Mouse (Mus musculus): ENCODE results near the gene Hspa8.

Hspa8 gene

GRCm38 (mm10) chr9:40808907-40809280, 8.1 kb downstream of the Hspa8 start:
- no peak for DNase-seq (ENCODE audit: low read depth, low spot score)

GRCm38 (mm10) chr9:40811860-40812259, 11.1 kb downstream of the Hspa8 start:
- peak; percentile 30 for DNase-seq (ENCODE audit: low read depth, low spot score)

GRCm38 (mm10) chr9:40814060-40814459, 13.3 kb downstream of the Hspa8 start:
- no peak for DNase-seq (ENCODE audit: low read depth, low spot score)

DNA sequence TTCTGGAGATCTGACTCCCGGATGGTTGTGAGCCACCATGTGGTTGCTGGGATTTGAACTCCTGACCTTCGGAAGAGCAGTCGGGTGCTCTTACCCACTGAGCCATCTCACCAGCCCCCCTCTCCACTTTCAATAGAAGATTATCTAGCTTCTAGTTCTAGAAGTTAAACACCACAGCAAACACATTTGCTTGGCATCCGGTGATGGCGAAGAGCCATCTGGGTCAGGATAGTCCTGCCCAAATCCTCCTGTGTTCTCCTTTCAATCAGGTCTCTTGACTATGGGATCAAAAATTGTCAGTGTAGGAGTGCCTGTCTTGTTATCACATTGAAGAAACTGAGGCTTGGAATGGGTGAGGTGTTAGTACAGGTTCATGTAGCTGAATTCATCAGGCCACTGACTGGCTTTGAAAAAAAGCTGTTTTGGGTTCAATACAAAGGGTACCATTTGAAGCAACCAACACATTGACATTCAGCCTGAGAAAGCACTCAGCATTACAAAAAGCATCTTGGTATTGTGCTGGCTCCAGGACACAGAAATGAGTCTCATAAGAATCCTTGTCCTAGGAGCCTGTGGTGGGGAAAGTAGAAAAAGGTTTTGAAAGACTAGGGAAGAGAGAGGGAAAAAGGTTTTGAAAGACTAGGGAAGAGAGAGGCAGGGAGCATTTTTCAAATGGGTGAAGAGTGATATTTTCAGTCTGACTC, 16.7 kb downstream of the Hspa8 start:
- DNase-seq (ENCODE audit: low read depth, low spot score): no peak

GRCm38 (mm10) chr9:40825601-40826000, 24.8 kb downstream of the Hspa8 start:
- DNase-seq (ENCODE audit: low read depth, low spot score): no peak

DNA sequence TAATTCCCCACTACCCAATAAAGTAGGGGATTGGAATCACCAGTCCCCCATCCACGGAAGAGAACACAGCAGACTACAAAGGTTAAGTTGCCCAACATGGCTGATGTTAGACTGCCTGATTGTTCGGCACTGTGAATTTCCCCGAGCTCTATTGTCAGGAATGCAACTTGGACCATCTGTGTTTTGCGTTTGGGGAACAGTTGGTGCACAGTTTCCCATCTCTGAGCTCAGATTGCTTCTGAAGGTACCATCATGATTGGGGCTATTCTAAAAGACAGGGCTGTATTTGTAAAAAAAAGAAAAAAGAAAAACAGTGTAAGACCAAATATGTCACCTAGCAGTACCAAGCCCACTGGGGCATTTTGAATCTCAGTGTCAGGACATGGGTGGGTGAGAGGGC, 26.6 kb downstream of the Hspa8 start:
- DNase-seq (ENCODE audit: low read depth, low spot score): no peak

DNA sequence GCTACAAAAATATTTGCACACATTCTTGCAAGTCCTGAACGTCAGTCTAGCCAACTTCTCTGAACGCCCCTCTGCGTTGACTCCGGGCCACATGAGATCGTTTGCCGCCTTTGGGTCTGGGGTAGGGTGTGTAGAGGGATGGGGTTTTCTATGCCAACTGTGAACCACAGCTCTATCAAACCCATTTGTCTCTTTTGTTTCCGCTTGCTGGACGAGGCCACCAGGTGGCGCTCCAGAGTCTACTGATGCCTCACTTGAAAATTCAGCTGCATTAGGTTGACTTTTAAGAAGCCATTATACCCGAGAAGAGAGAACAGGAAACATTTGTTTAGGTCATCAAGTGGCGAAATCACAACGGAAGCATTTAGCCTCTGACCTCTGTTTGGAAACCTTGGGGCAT, 33.8 kb downstream of the Hspa8 start:
- peak; percentile 83 for DNase-seq (ENCODE audit: low read depth, low spot score)

- DNase-seq (ENCODE audit: low read depth, low spot score): no peak
These were observed 35.9 kb downstream of the Hspa8 start for GRCm38 (mm10) chr9:40836681-40837080.

DNA sequence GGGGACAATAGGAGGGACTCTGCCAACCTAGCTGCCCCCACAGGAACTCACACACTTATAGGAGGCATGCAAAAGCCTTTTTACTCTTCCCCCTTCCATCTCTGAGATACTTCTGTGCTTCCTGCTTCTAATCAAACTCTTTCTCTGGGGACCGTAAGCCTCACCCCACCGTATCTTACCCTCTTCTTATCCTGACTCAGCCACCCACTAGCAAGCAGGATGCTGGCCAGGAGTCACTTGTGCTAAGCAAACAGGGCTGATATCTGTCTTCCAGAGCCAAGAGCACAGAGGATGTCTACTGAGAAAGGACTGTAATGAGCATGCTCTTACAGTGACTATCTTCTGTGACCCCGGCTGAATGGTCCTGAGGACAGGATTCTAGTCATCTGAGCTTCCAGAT, 38.9 kb downstream of the Hspa8 start:
- DNase-seq (ENCODE audit: low read depth, low spot score): no peak

DNA sequence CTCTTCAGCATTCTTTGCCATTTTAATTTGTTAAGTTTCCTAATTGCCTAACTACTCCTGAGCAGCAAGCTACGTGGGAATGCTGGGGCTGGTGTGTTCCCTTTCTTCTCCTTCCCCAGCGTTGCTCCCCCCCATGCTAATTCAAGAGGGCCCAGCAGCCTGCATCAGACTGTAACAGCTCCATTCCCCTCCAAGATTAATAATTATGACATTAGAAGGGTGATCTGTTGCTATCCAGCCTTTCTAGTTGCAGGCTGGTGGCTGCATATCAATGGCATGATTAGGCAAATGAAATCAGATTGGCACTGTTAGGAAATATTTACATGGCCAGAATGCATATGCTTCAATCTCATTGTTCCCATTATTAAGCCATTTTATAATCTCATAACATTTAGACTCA, 50.7 kb downstream of the Hspa8 start:
- DNase-seq (ENCODE audit: low read depth, low spot score): no peak

- DNase-seq (ENCODE audit: low read depth, low spot score): no peak
These were observed 57.8 kb downstream of the Hspa8 start for GRCm38 (mm10) chr9:40858461-40859160.

- no peak for DNase-seq (ENCODE audit: low read depth, low spot score)
These were observed 58.4 kb downstream of the Hspa8 start for GRCm38 (mm10) chr9:40859196-40859595.
